Mouse (Mus musculus) hindbrain, postnatal 0 days (tissue): Measurements from ENCODE around the gene 1110065P20Rik. TPM values are rescaled to one million over a fixed set of nuclear protein-coding genes. Genes with fewer than 3 reads are reported as not detected.

Experiments used
- ATAC-seq: fragments of 200-750 bp; cut with Nextera tagmentation; 2 replicates; pipeline ENCODE4 v1.8.0; 2017; ENCODE audit warnings: mild to moderate bottlenecking, moderate TSS enrichment, moderate library complexity
- DNase-seq: peaks from one replicate; pipeline ENCODE4 v3.0.0-alpha.2; 2015; ENCODE audit warnings: low spot score
- H3K27ac ChIP-seq: fragments of 300-500 bp; sonication (generic); 2 replicates; pipeline ENCODE4 v1.5.1; 2014; ENCODE audit warnings: mild to moderate bottlenecking
- H3K27me3 ChIP-seq: fragments of 300-500 bp; sonication (generic); 2 replicates; pipeline ENCODE4 v1.6.1; 2014; ENCODE audit warnings: low read length, mixed read lengths; ENCODE audit not compliant: insufficient read depth
- H3K36me3 ChIP-seq: fragments of 300-500 bp; sonication (generic); 2 replicates; pipeline ENCODE4 v1.6.1; 2014; ENCODE audit warnings: low read length, mixed read lengths; ENCODE audit not compliant: insufficient read depth
- H3K4me1 ChIP-seq: fragments of 300-500 bp; sonication (generic); 2 replicates; pipeline ENCODE4 v1.6.1; 2014; ENCODE audit warnings: antibody characterized with exemption, low read length, mixed read lengths; ENCODE audit not compliant: insufficient read depth
- H3K4me2 ChIP-seq: fragments of 300-500 bp; sonication (generic); 2 replicates; pipeline ENCODE4 v1.6.1; 2014; ENCODE audit warnings: low read depth, mild to moderate bottlenecking, low read length, moderate library complexity, mixed read lengths
- H3K4me3 ChIP-seq: fragments of 300-500 bp; sonication (generic); 2 replicates; pipeline ENCODE4 v1.5.1; 2014; ENCODE audit warnings: low read length
- H3K9ac ChIP-seq: fragments of 300-500 bp; sonication (generic); replicated peaks from 2 replicates; pipeline ENCODE4 v1.6.1; 2014; ENCODE audit warnings: mild to moderate bottlenecking, low read length, moderate library complexity, mixed read lengths
- H3K9me3 ChIP-seq: fragments of 300-500 bp; sonication (generic); 2 replicates; pipeline ENCODE4 v1.6.1; 2016; ENCODE audit warnings: low read length, mixed read lengths
- CTCF ChIP-seq: IDR thresholded peaks from 2 replicates; pipeline ENCODE4 v1.5.1; 2016; ENCODE audit warnings: antibody characterized with exemption, control low read depth, low read depth
- WGBS: fragments of 180-500 bp; shearing (Covaris S2); extraction: QIAGEN DNeasy Blood & Tissue Kit; methylation state at CpG from one replicate; pipeline ENCODE4 v1.1.7; 2014; 5-methylcytosine and 5-hydroxymethylcytosine counted together
- polyA plus RNA-seq: library from polyadenylated mRNA; unstranded; fragments of >200 nt; fragmentation: Nextera tagmentation; extraction: Ambion mirVana; gene quantifications from 2 replicates; pipeline ENCODE4 v1.2.1, GENCODE M21; 2015
- total RNA-seq: library from RNA; depleted of rRNA; stranded (reverse); fragments of >200 nt; gene quantifications from 2 replicates; pipeline ENCODE4 v1.2.3, GENCODE M21; 2014

Gene 1110065P20Rik
- total and polyA plus RNA-seq, 2 experiments from 2014 or later = 152 to 212 TPM

- ATAC-seq = peak; percentile 57
- TF ChIP-seq CTCF = no peak
- no peaks in the 10 kb centered on the region for H3K9me3 ChIP-seq
- DNase-seq = peak; percentile 48
- no peaks in the 10 kb centered on the region for H3K27me3 ChIP-seq
- peak within 1 kb of the TSS; percentile 55 for H3K4me3 ChIP-seq
- peak within 1 kb of the TSS; percentile 71 for H3K27ac ChIP-seq
- peak within 1 kb of the TSS; percentile 67 for H3K9ac ChIP-seq
- peaks cover 13% of the 10 kb centered on the region for H3K4me1 ChIP-seq
- H3K36me3 ChIP-seq = peaks cover 14% of the 10 kb centered on the region
- 2% methylated on average over 75 of the region's 77 CpGs for WGBS
- H3K4me2 ChIP-seq = peak within 1 kb of the TSS; percentile 82
Observed at GRCm38 (mm10) chr4:124861283-124862188, 10.5 kb upstream of the 1110065P20Rik start, which contains the start of gene Maneal. Gene Maneal (minus strand): TSS chr4:124862171.

GRCm38 (mm10) chr4:124860446-124860845 lies 9.4 kb upstream of the 1110065P20Rik start:
- DNase-seq = peak; percentile 61
- Histone ChIP-seq H3K9ac (peak overlapping the region; percentile 67; the same call in 1 of the 2 replicates), H3K4me3 (peak overlapping the region; percentile 55)

DNA sequence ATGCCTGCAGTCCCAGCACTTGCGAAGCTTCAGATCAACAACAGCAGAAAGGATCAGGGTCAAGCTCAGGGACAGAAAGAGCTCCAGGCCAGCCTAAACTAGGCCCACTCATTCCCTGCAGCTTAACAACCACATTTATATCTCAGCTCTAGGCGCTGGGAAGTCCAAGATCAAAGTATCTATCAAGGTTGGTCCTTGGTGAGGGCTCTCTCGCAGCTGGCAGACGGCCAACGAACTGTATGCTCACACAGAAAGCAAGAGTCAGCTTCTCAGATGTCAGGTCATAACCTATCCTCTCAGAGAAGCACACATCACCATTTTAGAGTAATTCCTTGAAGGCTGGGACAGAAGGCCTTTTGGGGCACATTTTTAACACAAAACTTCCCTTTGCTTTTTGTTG lies 7.4 kb upstream of the 1110065P20Rik start:
- no peak overlapping the region for H3K4me2 ChIP-seq
- 76% methylated on average over 5 of the region's 5 CpGs for WGBS
- H3K9ac ChIP-seq = no peak overlapping the region
- no peak overlapping the region for H3K4me3 ChIP-seq
- H3K9me3 ChIP-seq = no peaks in the 10 kb centered on the region
- no peak for DNase-seq
- ATAC-seq = no peak
- no peak overlapping the region for H3K27ac ChIP-seq
- no peak for TF ChIP-seq CTCF
- peaks cover 13% of the 10 kb centered on the region for H3K4me1 ChIP-seq
- no peaks in the 10 kb centered on the region for H3K27me3 ChIP-seq
- H3K36me3 ChIP-seq = peaks cover 38% of the 10 kb centered on the region

More at GRCm38 (mm10) chr4:124860446-124860845, 9.4 kb upstream of the 1110065P20Rik start:
- ATAC-seq = no peak
- Histone ChIP-seq H3K27ac (no peak overlapping the region), H3K27me3 (no peaks in the 10 kb centered on the region), H3K36me3 (peaks cover 25% of the 10 kb centered on the region), H3K4me2 (peak overlapping the region; percentile 82), H3K4me1 (peaks cover 13% of the 10 kb centered on the region), H3K9me3 (no peaks in the 10 kb centered on the region)
- 17% methylated on average over 7 of the region's 7 CpGs for WGBS
- no peak for TF ChIP-seq CTCF

DNA sequence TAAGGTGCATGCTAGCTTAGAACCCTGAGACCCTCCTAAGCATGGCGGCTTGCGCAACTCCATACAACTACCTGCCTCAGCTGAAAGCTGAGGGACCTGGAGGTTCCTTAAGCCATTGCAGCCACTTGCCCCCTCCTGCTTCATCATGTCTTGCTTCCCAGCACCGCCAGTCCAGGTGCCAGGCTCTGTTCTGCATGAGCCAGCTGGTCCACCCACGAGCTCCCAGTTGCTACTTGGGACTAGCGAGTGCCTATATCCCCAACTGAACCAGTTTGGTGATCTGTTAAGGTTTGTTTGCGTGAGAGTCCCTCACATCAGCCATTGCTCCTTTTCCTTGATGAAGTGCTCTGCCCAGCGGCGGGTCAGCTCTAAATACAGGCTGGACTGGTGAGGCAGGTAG lies 5.3 kb upstream of the 1110065P20Rik start:
- TF ChIP-seq CTCF = no peak
- no peak overlapping the region for H3K27ac ChIP-seq
- 91% methylated on average over 8 of the region's 8 CpGs for WGBS
- ATAC-seq (no peak), DNase-seq (no peak)
- H3K4me3 ChIP-seq = no peak overlapping the region
- no peaks in the 10 kb centered on the region for H3K9me3 ChIP-seq
- H3K4me1 ChIP-seq = peaks cover 17% of the 10 kb centered on the region
- peaks cover 38% of the 10 kb centered on the region for H3K36me3 ChIP-seq
- no peaks in the 10 kb centered on the region for H3K27me3 ChIP-seq
- H3K9ac ChIP-seq = no peak overlapping the region
- H3K4me2 ChIP-seq = no peak overlapping the region

DNA sequence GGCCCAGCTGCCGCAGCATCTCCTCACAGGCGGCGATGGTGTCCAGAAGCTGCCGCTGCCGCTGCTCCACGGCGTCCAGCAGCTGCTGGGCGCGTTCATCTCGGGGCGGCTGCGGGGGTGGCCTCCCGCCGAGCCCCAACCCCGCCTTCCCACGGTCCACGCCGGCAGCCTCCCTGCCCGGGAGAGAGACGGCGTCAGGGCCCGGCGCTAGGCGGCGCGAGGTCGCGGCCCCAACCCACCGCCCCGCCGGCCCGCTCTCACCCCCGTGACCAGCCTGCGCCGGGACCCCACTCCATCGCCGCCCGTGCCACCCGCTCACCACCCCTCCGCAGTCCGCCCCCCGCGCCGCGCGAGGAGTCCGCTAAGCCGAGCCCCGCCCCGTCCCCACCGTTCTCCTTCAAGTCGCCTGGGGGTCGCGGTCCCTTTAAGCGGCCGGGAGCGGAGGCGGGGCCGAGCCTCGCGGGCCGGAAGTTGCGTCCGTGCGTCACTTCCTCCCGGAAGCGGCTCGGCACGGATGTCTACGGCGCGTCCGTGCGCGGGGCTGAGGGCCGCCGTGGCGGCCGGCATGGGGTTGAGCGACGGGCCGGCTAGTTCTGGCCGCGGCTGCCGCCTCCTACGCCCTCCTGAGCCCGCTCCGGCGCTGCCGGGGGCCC lies 609 bp downstream of the 1110065P20Rik start, which contains the start of gene Yrdc:
Gene Yrdc, plus strand, starts transcription at position 419 of the 653 bp plus-strand sequence.
- TF ChIP-seq CTCF = no peak; the same call in 1 of the 2 replicates

DNA sequence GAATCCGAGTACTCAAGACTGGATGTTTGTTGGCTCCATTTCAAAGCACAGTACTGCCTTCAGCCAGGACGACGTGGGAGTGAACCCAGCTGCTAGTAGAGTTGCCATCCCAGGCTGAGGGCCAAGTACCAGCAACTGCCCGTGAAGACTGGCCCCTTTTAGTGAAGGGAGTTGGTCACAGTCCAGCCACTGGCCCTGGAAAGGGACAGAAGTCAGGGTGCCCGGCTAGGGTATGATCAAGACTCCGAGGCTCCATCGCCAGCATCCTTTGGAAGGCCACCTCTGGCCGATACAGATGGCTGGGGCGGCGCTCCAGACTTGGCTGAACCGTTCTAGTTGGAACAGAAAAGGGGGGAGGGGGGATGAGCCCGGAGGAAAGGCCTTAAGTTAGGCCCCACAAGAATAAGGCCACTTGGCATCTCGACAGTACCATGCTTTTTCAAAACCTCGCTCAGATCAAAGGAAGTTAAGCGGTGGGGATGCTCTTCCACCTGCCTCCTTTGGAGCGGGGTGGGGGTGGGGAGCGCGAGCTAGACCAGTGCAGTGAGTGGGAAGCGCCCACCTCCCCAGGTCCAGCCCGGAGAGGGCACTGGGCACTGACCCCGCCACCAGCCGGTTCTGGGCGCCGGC lies 1.2 kb downstream of the 1110065P20Rik start:
- no peaks in the 10 kb centered on the region for H3K27me3 ChIP-seq
- H3K36me3 ChIP-seq = peaks cover 11% of the 10 kb centered on the region; the same call in 1 of the 2 replicates
- peak overlapping the region; percentile 98 for H3K27ac ChIP-seq
- H3K9ac ChIP-seq = peak overlapping the region; percentile 87
- H3K4me2 ChIP-seq = peak overlapping the region; percentile 73
- peak overlapping the region; percentile 93 for H3K4me3 ChIP-seq
- DNase-seq (peak; percentile 93), ATAC-seq (peak; percentile 68)
- H3K4me1 ChIP-seq = peaks cover 12% of the 10 kb centered on the region
- 1% methylated on average over 24 of the region's 24 CpGs for WGBS
- no peak for TF ChIP-seq CTCF
- no peaks in the 10 kb centered on the region for H3K9me3 ChIP-seq

More for the DNA sequence above, 609 bp downstream of the 1110065P20Rik start, which contains the start of gene Yrdc:
- WGBS = 2% methylated on average over 72 of the region's 90 CpGs
- Histone ChIP-seq H3K4me2 (peak within 1 kb of the TSS; percentile 73), H3K27ac (peak within 1 kb of the TSS; percentile 98), H3K9ac (peak within 1 kb of the TSS; percentile 87), H3K4me1 (peaks cover 12% of the 10 kb centered on the region), H3K9me3 (no peaks in the 10 kb centered on the region), H3K27me3 (no peaks in the 10 kb centered on the region), H3K4me3 (peak within 1 kb of the TSS; percentile 93), H3K36me3 (peaks cover 12% of the 10 kb centered on the region)
- DNase-seq = peak; percentile 98
- peak; percentile 93 for ATAC-seq
